Mouse (Mus musculus): ENCODE results near the gene Dlg2. TPM values are rescaled to one million over a fixed set of nuclear protein-coding genes. Genes with fewer than 3 reads are reported as not detected.

Gene Dlg2
- polyA plus RNA-seq (2021), result 1.5 TPM

- no peak for TF ChIP-seq CTCF (IDR thresholded peaks at IDR 0.05)
Measured at GRCm38 (mm10) chr7:90476313-90477245, at the start of gene Dlg2. Gene Dlg2, plus strand, starts transcription at chr7:90476672.

GRCm38 (mm10) chr7:90427006-90427405 is 49.5 kb upstream of the Dlg2 start:
- TF ChIP-seq CTCF (IDR thresholded peaks at IDR 0.05), result no peak
- no peak for ATAC-seq
- in situ Hi-C loops (cut with MboI; ENCODE audit: low pct_unique_long_range_greater_than_20kb), result loop anchor here (25.0 kb wide), 1 partner anchor 440 kb away; the partner anchor contains the start of gene Eed
- ChIA-PET CTCF (interaction anchor here (1.1 to 1.3 kb wide), 2 partner anchors 9 to 17 kb away, joined by 5 read pairs; no protein-coding TSS in a partner anchor), POLR2A (no interaction called here)
- H3K27me3 ChIP-seq, result peaks cover 6% of the 10 kb centered on the region
- no peak for DNase-seq (ENCODE audit: low read depth, low spot score)

More at GRCm38 (mm10) chr7:90476313-90477245, at the start of gene Dlg2:
- H3K27me3 ChIP-seq, result peaks cover 7% of the 10 kb centered on the region
- peak; percentile 40 for ATAC-seq
- CTCF ChIA-PET, result no interaction called here
- DNase-seq (ENCODE audit: low read depth, low spot score), result no peak
- POLR2A ChIA-PET, result no interaction called here
- in situ Hi-C loops (cut with MboI; ENCODE audit: low pct_unique_long_range_greater_than_20kb), result no loop called here

GRCm38 (mm10) chr7:90432221-90432620 is 44.3 kb upstream of the Dlg2 start:
- H3K27me3 ChIP-seq, result peaks cover 17% of the 10 kb centered on the region
- ATAC-seq (no peak), DNase-seq (ENCODE audit: low read depth, low spot score) (no peak)
- TF ChIP-seq CTCF (IDR thresholded peaks at IDR 0.05), result no peak
- in situ Hi-C loops (cut with MboI; ENCODE audit: low pct_unique_long_range_greater_than_20kb), result loop anchor here (25.0 kb wide), 1 partner anchor 445 kb away; the partner anchor contains the start of gene Eed
- CTCF ChIA-PET, result no interaction called here
- POLR2A ChIA-PET, result no interaction called here

- no peak for TF ChIP-seq CTCF (IDR thresholded peaks at IDR 0.05)
- CTCF ChIA-PET, result no interaction called here
- DNase-seq (ENCODE audit: low read depth, low spot score) (no peak), ATAC-seq (no peak)
- H3K27me3 ChIP-seq, result no peaks in the 10 kb centered on the region
- POLR2A ChIA-PET, result interaction anchor here (1.3 kb wide), 1 partner anchor 11 kb away, joined by 3 read pairs; no protein-coding TSS in a partner anchor
- in situ Hi-C loops (cut with MboI; ENCODE audit: low pct_unique_long_range_greater_than_20kb), result loop anchor here (25.0 kb wide), 1 partner anchor 453 kb away; the partner anchor contains the start of gene Eed
Measured at GRCm38 (mm10) chr7:90440044-90440443, 36.4 kb upstream of the Dlg2 start.

- no peak for TF ChIP-seq CTCF (IDR thresholded peaks at IDR 0.05)
- DNase-seq (ENCODE audit: low read depth, low spot score) (no peak), ATAC-seq (no peak)
- in situ Hi-C loops (cut with MboI; ENCODE audit: low pct_unique_long_range_greater_than_20kb), result loop anchor here (25.0 kb wide), 1 partner anchor 455 kb away; the partner anchor contains the start of gene Eed
- H3K27me3 ChIP-seq, result no peaks in the 10 kb centered on the region
- POLR2A ChIA-PET, result interaction anchor here (1.1 kb wide), 1 partner anchor 44 kb away, joined by 3 read pairs; no protein-coding TSS in a partner anchor
- CTCF ChIA-PET, result interaction anchor here (1.0 to 1.1 kb wide), 2 partner anchors 14 to 134 kb away, joined by 3 to 4 read pairs; no protein-coding TSS in a partner anchor
Measured at GRCm38 (mm10) chr7:90442070-90442469, 34.4 kb upstream of the Dlg2 start.

- ATAC-seq, result peak; percentile 95
- CTCF ChIA-PET, result interaction anchor here (1.0 to 1.1 kb wide), 2 partner anchors 15 to 135 kb away, joined by 3 to 4 read pairs; no protein-coding TSS in a partner anchor
- H3K27me3 ChIP-seq, result no peaks in the 10 kb centered on the region
- TF ChIP-seq CTCF (IDR thresholded peaks at IDR 0.05), result no peak
- peak; percentile 85 for DNase-seq (ENCODE audit: low read depth, low spot score)
- POLR2A ChIA-PET, result interaction anchor here (0.9 to 2.3 kb wide), 6 partner anchors 14 to 238 kb away, joined by 3 to 9 read pairs (median 4); partner anchors contain the start of gene Tmem126a
- in situ Hi-C loops (cut with MboI; ENCODE audit: low pct_unique_long_range_greater_than_20kb), result loop anchor here (25.0 kb wide), 1 partner anchor 455 kb away; the partner anchor contains the start of gene Eed
Measured at GRCm38 (mm10) chr7:90442518-90443080, 33.9 kb upstream of the Dlg2 start, which contains the start of gene Crebzf. Gene Crebzf, plus strand, starts transcription at chr7:90442729.

- ChIA-PET CTCF (no interaction called here), POLR2A (interaction anchor here (0.9 to 2.3 kb wide), 6 partner anchors 13 to 237 kb away, joined by 3 to 9 read pairs (median 4); partner anchors contain the start of gene Tmem126a)
- ATAC-seq (peak; percentile 10), DNase-seq (ENCODE audit: low read depth, low spot score) (no peak)
- in situ Hi-C loops (cut with MboI; ENCODE audit: low pct_unique_long_range_greater_than_20kb), result loop anchor here (25.0 kb wide), 1 partner anchor 456 kb away; the partner anchor contains the start of gene Eed
- no peaks in the 10 kb centered on the region for H3K27me3 ChIP-seq
- TF ChIP-seq CTCF (IDR thresholded peaks at IDR 0.05), result no peak
Measured at GRCm38 (mm10) chr7:90443101-90444091, 33.1 kb upstream of the Dlg2 start.

- in situ Hi-C loops (cut with MboI; ENCODE audit: low pct_unique_long_range_greater_than_20kb), result loop anchor here (25.0 kb wide), 1 partner anchor 457 kb away; the partner anchor contains the start of gene Eed
- ATAC-seq (no peak), DNase-seq (ENCODE audit: low read depth, low spot score) (no peak)
- no peaks in the 10 kb centered on the region for H3K27me3 ChIP-seq
- no peak for TF ChIP-seq CTCF (IDR thresholded peaks at IDR 0.05)
- ChIA-PET POLR2A (interaction anchor here (2.2 to 2.3 kb wide), 2 partner anchors 12 to 17 kb away, joined by 5 to 9 read pairs; partner anchors contain the start of gene Tmem126a), CTCF (no interaction called here)
Measured at GRCm38 (mm10) chr7:90444206-90444605, 32.3 kb upstream of the Dlg2 start.
